Mouse (Mus musculus): Measurements from ENCODE around the gene Ccdc183. TPM values are rescaled to one million over a fixed set of nuclear protein-coding genes. Genes with fewer than 3 reads are reported as not detected.

The Ccdc183 gene
- polyA plus RNA-seq, 1 experiment from 2014 or later, result 0.19 TPM

- Histone ChIP-seq H3K9me3 (ENCODE audit: low read length) (no peaks in the 10 kb centered on the region), H3K4me1 (ENCODE audit: insufficient read depth) (peaks cover 5% of the 10 kb centered on the region), H3K36me3 (replicated peaks; ENCODE audit: insufficient read depth, low read length) (0 out of 2 replicates have a peak, but pooled peaks cover 4% of the 10 kb centered on the region), H3K4me2 (ENCODE audit: low read depth, low read length) (no peak overlapping the region), H3K4me3 (ENCODE audit: low read depth, low read length) (no peak overlapping the region), H3K27me3 (ENCODE audit: insufficient read depth, low read length) (peaks cover 21% of the 10 kb centered on the region; the same call in 1 of the 2 replicates), H3K9ac (replicated peaks) (no peak overlapping the region), H3K27ac (ENCODE audit: low read depth) (no peak overlapping the region)
- TF ChIP-seq EP300 (IDR thresholded peaks at IDR 0.05; ENCODE audit: low read depth), result no peak
- no peak for TF ChIP-seq CTCF (IDR thresholded peaks at IDR 0.05; ENCODE audit: low read depth)
- WGBS (ENCODE audit: insufficient replicate concordance), result 36% methylated on average over 6 of the region's 6 CpGs
- ATAC-seq (no peak), DNase-seq (no peak)
These were observed 2.9 kb upstream of the Ccdc183 start for GRCm38 (mm10) chr2:25620386-25620785.

GRCm38 (mm10) chr2:25616398-25616797, 1.1 kb downstream of the Ccdc183 start:
- DNase-seq (no peak), ATAC-seq (no peak)
- H3K27ac ChIP-seq (ENCODE audit: low read depth), result no peak overlapping the region
- no peak overlapping the region for H3K4me3 ChIP-seq (ENCODE audit: low read depth, low read length)
- peaks cover 23% of the 10 kb centered on the region; the same call in 1 of the 2 replicates for H3K27me3 ChIP-seq (ENCODE audit: insufficient read depth, low read length)
- no peak overlapping the region for H3K9ac ChIP-seq (replicated peaks)
- no peak overlapping the region for H3K4me2 ChIP-seq (ENCODE audit: low read depth, low read length)
- 0 out of 2 replicates have a peak, but pooled peaks cover 4% of the 10 kb centered on the region for H3K36me3 ChIP-seq (replicated peaks; ENCODE audit: insufficient read depth, low read length)
- H3K4me1 ChIP-seq (ENCODE audit: insufficient read depth), result peaks cover 5% of the 10 kb centered on the region
- no peaks in the 10 kb centered on the region for H3K9me3 ChIP-seq (ENCODE audit: low read length)
- TF ChIP-seq EP300 (IDR thresholded peaks at IDR 0.05; ENCODE audit: low read depth) (no peak), CTCF (IDR thresholded peaks at IDR 0.05; ENCODE audit: low read depth) (no peak)
- 19% methylated on average over 22 of the region's 22 CpGs for WGBS (ENCODE audit: insufficient replicate concordance)

- H3K4me3 ChIP-seq (ENCODE audit: low read depth, low read length), result peak overlapping the region; percentile 90
- no peak for DNase-seq
- peak; percentile 9 for ATAC-seq
- no peaks in the 10 kb centered on the region for H3K27me3 ChIP-seq (ENCODE audit: insufficient read depth, low read length)
- peaks cover 21% of the 10 kb centered on the region for H3K4me1 ChIP-seq (ENCODE audit: insufficient read depth)
- peak overlapping the region; percentile 92 for H3K4me2 ChIP-seq (ENCODE audit: low read depth, low read length)
- TF ChIP-seq EP300 (IDR thresholded peaks at IDR 0.05; ENCODE audit: low read depth), result no peak
- no peak for TF ChIP-seq CTCF (IDR thresholded peaks at IDR 0.05; ENCODE audit: low read depth)
- H3K9ac ChIP-seq (replicated peaks), result no peak overlapping the region; the same call in 1 of the 2 replicates
- H3K36me3 ChIP-seq (replicated peaks; ENCODE audit: insufficient read depth, low read length), result no peaks in the 10 kb centered on the region
- WGBS (ENCODE audit: insufficient replicate concordance), result 55% methylated on average over 10 of the region's 10 CpGs
- H3K27ac ChIP-seq (ENCODE audit: low read depth), result no peak overlapping the region
- H3K9me3 ChIP-seq (ENCODE audit: low read length), result no peaks in the 10 kb centered on the region
These were observed 8.8 kb downstream of the Ccdc183 start for GRCm38 (mm10) chr2:25608671-25609070.

GRCm38 (mm10) chr2:25607761-25608622, 9.5 kb downstream of the Ccdc183 start, which contains the start of gene Rabl6:
Gene Rabl6 (minus strand): TSS chr2:25608521.
- Histone ChIP-seq H3K9me3 (ENCODE audit: low read length) (no peaks in the 10 kb centered on the region), H3K4me3 (ENCODE audit: low read depth, low read length) (peak within 1 kb of the TSS; percentile 90), H3K27me3 (ENCODE audit: insufficient read depth, low read length) (no peaks in the 10 kb centered on the region), H3K4me1 (ENCODE audit: insufficient read depth) (peaks cover 21% of the 10 kb centered on the region), H3K36me3 (replicated peaks; ENCODE audit: insufficient read depth, low read length) (no peaks in the 10 kb centered on the region), H3K4me2 (ENCODE audit: low read depth, low read length) (peak within 1 kb of the TSS; percentile 92), H3K9ac (replicated peaks) (peak within 1 kb of the TSS; percentile 98), H3K27ac (ENCODE audit: low read depth) (peak within 1 kb of the TSS; percentile 91)
- TF ChIP-seq EP300 (IDR thresholded peaks at IDR 0.05; ENCODE audit: low read depth) (no peak), CTCF (IDR thresholded peaks at IDR 0.05; ENCODE audit: low read depth) (no peak)
- DNase-seq (peak; percentile 87), ATAC-seq (peak; percentile 93)
- WGBS (ENCODE audit: insufficient replicate concordance), result under 1% methylated on average over 77 of the region's 80 CpGs

- no peak overlapping the region for H3K27ac ChIP-seq (ENCODE audit: low read depth)
These were observed 15.0 kb downstream of the Ccdc183 start for GRCm38 (mm10) chr2:25602526-25602925.

GRCm38 (mm10) chr2:25600037-25600436, 17.4 kb downstream of the Ccdc183 start:
- H3K4me2 ChIP-seq (ENCODE audit: low read depth, low read length), result no peak overlapping the region
- DNase-seq, result no peak
- H3K9me3 ChIP-seq (ENCODE audit: low read length), result no peaks in the 10 kb centered on the region
- H3K27ac ChIP-seq (ENCODE audit: low read depth), result peak overlapping the region; percentile 49; the same call in 1 of the 2 replicates
- TF ChIP-seq EP300 (IDR thresholded peaks at IDR 0.05; ENCODE audit: low read depth), result peak; percentile 33; the same call in 1 of the 2 replicates
- no peak for TF ChIP-seq CTCF (IDR thresholded peaks at IDR 0.05; ENCODE audit: low read depth)
- no peak overlapping the region for H3K9ac ChIP-seq (replicated peaks)
- peaks cover 63% of the 10 kb centered on the region for H3K36me3 ChIP-seq (replicated peaks; ENCODE audit: insufficient read depth, low read length)
- no peaks in the 10 kb centered on the region; the same call in none of the 2 replicates for H3K4me1 ChIP-seq (ENCODE audit: insufficient read depth)
- H3K4me3 ChIP-seq (ENCODE audit: low read depth, low read length), result no peak overlapping the region
- 69% methylated on average over 2 of the region's 2 CpGs for WGBS (ENCODE audit: insufficient replicate concordance)
- no peaks in the 10 kb centered on the region for H3K27me3 ChIP-seq (ENCODE audit: insufficient read depth, low read length)
- peak; percentile 95 for ATAC-seq

More at GRCm38 (mm10) chr2:25602526-25602925, 15.0 kb downstream of the Ccdc183 start:
- H3K9me3 ChIP-seq (ENCODE audit: low read length), result no peaks in the 10 kb centered on the region
- ATAC-seq (no peak), DNase-seq (no peak)
- no peaks in the 10 kb centered on the region for H3K27me3 ChIP-seq (ENCODE audit: insufficient read depth, low read length)
- H3K4me1 ChIP-seq (ENCODE audit: insufficient read depth), result peaks cover 14% of the 10 kb centered on the region
- no peak overlapping the region for H3K4me2 ChIP-seq (ENCODE audit: low read depth, low read length)
- WGBS (ENCODE audit: insufficient replicate concordance), result 89% methylated on average over 5 of the region's 5 CpGs
- no peak for TF ChIP-seq CTCF (IDR thresholded peaks at IDR 0.05; ENCODE audit: low read depth)
- TF ChIP-seq EP300 (IDR thresholded peaks at IDR 0.05; ENCODE audit: low read depth), result no peak
- no peak overlapping the region for H3K9ac ChIP-seq (replicated peaks)
- H3K4me3 ChIP-seq (ENCODE audit: low read depth, low read length), result no peak overlapping the region
- peaks cover 42% of the 10 kb centered on the region for H3K36me3 ChIP-seq (replicated peaks; ENCODE audit: insufficient read depth, low read length)
